Mouse (Mus musculus): ENCODE data around the gene Elp6.

DNA sequence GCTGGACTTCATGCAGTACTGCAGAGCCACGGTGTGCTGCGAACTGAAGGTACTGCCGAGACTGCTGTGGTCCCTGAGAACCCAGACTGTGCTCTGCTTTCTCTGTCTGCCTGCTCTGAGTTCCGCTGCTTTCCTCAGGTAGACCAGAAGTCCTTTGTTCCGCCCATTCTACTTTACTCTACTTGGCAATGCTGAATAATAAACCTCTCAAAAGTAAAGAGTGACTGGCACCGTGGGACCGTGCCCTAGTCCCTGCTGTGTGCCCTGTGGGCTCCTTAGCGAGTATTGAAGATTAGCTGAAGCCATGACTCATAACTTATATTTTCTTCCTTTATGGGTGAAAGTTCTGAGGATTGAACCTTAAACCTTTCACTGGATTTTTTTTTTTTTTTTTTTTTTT is 10.9 kb downstream of the Elp6 start:
- no peak for TF ChIP-seq POLR2A (IDR thresholded peaks at IDR 0.05; ENCODE audit: control insufficient read depth, extremely low read depth, insufficient read depth, low read length, poor library complexity)
- TF ChIP-seq CTCF (IDR thresholded peaks at IDR 0.05; ENCODE audit: borderline replicate concordance, control insufficient read depth, extremely low read depth, insufficient read depth, low read length, poor library complexity), result no peak
